ENCODE assay signal across 11 mouse cellular contexts in the genomic region with DNA sequence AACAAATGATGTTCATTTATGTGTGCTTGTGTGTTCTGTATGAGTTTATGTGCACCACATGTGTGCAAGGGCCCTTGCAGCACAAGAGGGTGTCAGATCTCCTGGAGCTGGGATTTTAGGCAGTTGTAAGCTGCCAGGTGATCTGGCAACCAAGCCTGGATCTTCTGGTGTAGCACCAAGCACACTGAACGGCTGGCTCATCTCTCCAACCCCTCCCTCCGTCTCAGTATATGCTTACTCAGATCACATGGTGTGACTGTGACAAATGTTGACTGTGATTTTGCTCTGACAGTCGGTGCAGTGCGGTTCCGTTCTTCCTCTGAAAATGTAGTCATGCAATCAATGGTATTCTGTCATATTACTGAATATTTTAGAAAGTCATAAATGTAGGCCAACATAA. TPM values are rescaled to one million over a fixed set of nuclear protein-coding genes. Genes with fewer than 3 reads are reported as not detected.
DNase-seq lines count a peak whose midpoint lies in the region; ATAC-seq lines count a peak whose summit lies in the region.
"Had no signal": no experiment of that assay in that cellular context is flagged by ENCODE, and none has a peak within 500 bp of the region (broad histone marks: within the 10 kb centered on the region; RNA-seq: fewer than 3 reads in every experiment).

No protein-coding gene starts in this region.

- H3K9ac ChIP-seq in lung, embryonic 16.5 days (ENCODE audit: low read length): no peak overlapping the region
- H3K9ac ChIP-seq: neural tube, embryonic 13.5 days had no signal

- H3K4me3 ChIP-seq in lung, embryonic 16.5 days (ENCODE audit: low read length): no peak overlapping the region
- H3K4me3 ChIP-seq: megakaryocyte, embryonic 14.5 days; neural tube, embryonic 13.5 days had no signal

- H3K27ac ChIP-seq in lung, embryonic 16.5 days (ENCODE audit: low read length): peak overlapping the region; percentile 44
- H3K27ac ChIP-seq: neural tube, embryonic 13.5 days had no signal

- H3K4me2 ChIP-seq in lung, embryonic 16.5 days (ENCODE audit: low read depth, low read length): peak overlapping the region; percentile 15; the same call in 1 of the 2 replicates
- H3K4me2 ChIP-seq: neural tube, embryonic 13.5 days had no signal

- 34% methylated on average over 5 of the region's 5 CpGs for WGBS in lung, embryonic 16.5 days

- no peaks in the 10 kb centered on the region for H3K27me3 ChIP-seq in lung, embryonic 16.5 days (ENCODE audit: control insufficient read depth, insufficient read depth, low read depth, low read length)
- H3K27me3 ChIP-seq: megakaryocyte, embryonic 14.5 days; neural tube, embryonic 13.5 days had no signal

- ATAC-seq in lung, embryonic 16.5 days (ENCODE audit: low read depth): 0 out of 2 replicates have a peak, but pooled peaks have one; percentile 53
- ATAC-seq in granulocyte monocyte progenitor cell, adult 5-6 weeks (replicated peaks; ENCODE audit: poor library complexity, severe bottlenecking): 0 out of 2 replicates have a peak, but pooled peaks have one; percentile 25

- peaks cover 18% of the 10 kb centered on the region for H3K4me1 ChIP-seq in lung, embryonic 16.5 days (replicated peaks; ENCODE audit: control insufficient read depth, insufficient read depth, low read length)

- no peaks in the 10 kb centered on the region for H3K9me3 ChIP-seq in lung, embryonic 16.5 days (ENCODE audit: control insufficient read depth, low read length)
- H3K9me3 ChIP-seq: megakaryocyte, embryonic 14.5 days; neural tube, embryonic 13.5 days had no signal

- peaks cover 3% of the 10 kb centered on the region; the same call in 1 of the 2 replicates for H3K36me3 ChIP-seq in lung, embryonic 16.5 days (ENCODE audit: control insufficient read depth, insufficient read depth, low read length)
- H3K36me3 ChIP-seq: neural tube, embryonic 13.5 days had no signal

- DNase-seq in heart, adult 11 months: peak; percentile 90
- no peak for DNase-seq in heart, adult 9 months (ENCODE audit: low spot score in 2 of 2)
- DNase-seq in lung, postnatal 4 days: no peak
- peak; percentile 24 for DNase-seq in retina, embryonic 14.5 days (ENCODE audit: low spot score)
- DNase-seq in layer of hippocampus, adult 9-10 months (ENCODE audit: low spot score): no peak
- DNase-seq in thymus, postnatal 4 days: no peak
- DNase-seq: kidney, postnatal 25 days had no signal

RNA-seq across cellular contexts. Expression of a gene that starts 45.9 kb away (rescaled TPM):
- 33.7 and 36.7 TPM in 2 replicates for polyA plus RNA-seq in lung, embryonic 16.5 days (2015; fragmentation: Nextera tagmentation; extraction: Ambion mirVana)
- total RNA-seq in granulocyte monocyte progenitor cell, adult 5-6 weeks (2014; fragmentation: Nextera tagmentation): 278 and 308 TPM in 2 replicates
- 207 and 253 TPM in 2 replicates for total RNA-seq in granulocyte monocyte progenitor cell, adult 5-6 weeks (2017)

Comparison
In these comparisons a context has a peak if more than half of its experiments do, and no peak if none do; other contexts are left out.
1. DNase-seq: peak in heart, adult 11 months (single experiment) and retina, embryonic 14.5 days (single experiment); none in heart, adult 9 months (0 of 2), lung, postnatal 4 days (0 of 2), layer of hippocampus, adult 9-10 months (single experiment) and thymus, postnatal 4 days (single experiment).